Mouse (Mus musculus) heart, postnatal 14 days (tissue): ENCODE data around the gene Fv1. TPM values are rescaled to one million over a fixed set of nuclear protein-coding genes. Genes with fewer than 3 reads are reported as not detected.
"Not testable (repeated sequence)": the region's sequence is repeated elsewhere in the genome, so short reads cannot be mapped to it uniquely, and the experiment has no call there.

ENCODE experiments used
- DNase-seq, 2 experiments: peaks; one replicate each; pipeline ENCODE4 v3.0.0; 2021 to 2022
- intact Hi-C: fragments of 180-260 bp; cut with DNase I; formaldehyde crosslinking; loops from one replicate; pipeline ENCODE4 v1.15.1; 2025
- long read RNA-seq, 2 experiments: library from polyadenylated mRNA; stranded (forward); transcript quantifications; one replicate each; pipeline ENCODE4 v2.0.0; 2021
- total RNA-seq, 2 experiments: library from RNA; stranded (reverse); gene quantifications; 2 replicates each; pipeline ENCODE4 v1.2.3; 2021

Fv1 gene
- total RNA-seq, result 10 to 100 TPM; 15.5 to 19.7 TPM
- long read RNA-seq, experiment 1, partial matches to known transcripts, result 0 of 4 reads
- long read RNA-seq, experiment 1, other reads (novel, unspliced or antisense), result 2 of 4 reads
- long read RNA-seq, experiment 2, partial matches to known transcripts, result 0 of 3 reads
- long read RNA-seq, experiment 2, other reads (novel, unspliced or antisense), result 0 of 3 reads

- intact Hi-C loops, result no loop called here
- peak; percentile 92 for DNase-seq
These were observed at the start of gene Fv1, which contains the start of gene Miip for GRCm38 (mm10) chr4:147868450-147869031. Gene Fv1, plus strand, starts transcription at chr4:147868979. Gene Miip, minus strand, starts transcription at chr4:147868816.

- DNase-seq, intact Hi-C loops: not testable (repeated sequence)
These were observed 49.1 kb upstream of the Fv1 start for GRCm38 (mm10) chr4:147819659-147820058.

- intact Hi-C loops, DNase-seq: not testable (repeated sequence)
These were observed 47.4 kb upstream of the Fv1 start for GRCm38 (mm10) chr4:147821414-147821813.

- intact Hi-C loops, result no loop called here
- no peak for DNase-seq
These were observed 44.4 kb upstream of the Fv1 start for GRCm38 (mm10) chr4:147824389-147824788.

- intact Hi-C loops, result not testable (repeated sequence)
- DNase-seq, result peak; percentile 18 to 33
These were observed 29.5 kb upstream of the Fv1 start for GRCm38 (mm10) chr4:147839282-147839681.

- intact Hi-C loops, result no loop called here
These were observed 25.9 kb upstream of the Fv1 start for GRCm38 (mm10) chr4:147842871-147843270.

GRCm38 (mm10) chr4:147847614-147848583 is 20.9 kb upstream of the Fv1 start, which contains the start of gene Zfp933:
Gene Zfp933, minus strand, starts transcription at chr4:147848366.
- peak; percentile 27 to 71 for DNase-seq
- intact Hi-C loops, result no loop called here

More at GRCm38 (mm10) chr4:147842871-147843270, 25.9 kb upstream of the Fv1 start:
- no peak for DNase-seq

GRCm38 (mm10) chr4:147848584-147848991 is 20.2 kb upstream of the Fv1 start:
- DNase-seq, result no peak
- intact Hi-C loops, result no loop called here

GRCm38 (mm10) chr4:147850776-147851175 is 18.0 kb upstream of the Fv1 start:
- DNase-seq, result no peak
- intact Hi-C loops, result no loop called here

GRCm38 (mm10) chr4:147862051-147862450 is 6.7 kb upstream of the Fv1 start:
- DNase-seq, result no peak
- intact Hi-C loops, result no loop called here

GRCm38 (mm10) chr4:147865651-147866050 is 3.1 kb upstream of the Fv1 start:
- intact Hi-C loops, result no loop called here
- DNase-seq, result no peak

GRCm38 (mm10) chr4:147866056-147866455 is 2.7 kb upstream of the Fv1 start:
- no peak for DNase-seq
- intact Hi-C loops, result no loop called here

GRCm38 (mm10) chr4:147866793-147867192 is 2.0 kb upstream of the Fv1 start:
- DNase-seq, intact Hi-C loops: not testable (repeated sequence)

- intact Hi-C loops, result no loop called here
- DNase-seq, result no peak
These were observed 973 bp upstream of the Fv1 start for GRCm38 (mm10) chr4:147867563-147868449.

GRCm38 (mm10) chr4:147869238-147869637 is 459 bp downstream of the Fv1 start:
- intact Hi-C loops, result no loop called here
- DNase-seq, result no peak

GRCm38 (mm10) chr4:147875852-147876575 is 7.2 kb downstream of the Fv1 start:
- no peak for DNase-seq
- intact Hi-C loops, result no loop called here

GRCm38 (mm10) chr4:147878537-147878936 is 9.8 kb downstream of the Fv1 start:
- intact Hi-C loops, result no loop called here
- DNase-seq, result no peak

GRCm38 (mm10) chr4:147879456-147879855 is 10.7 kb downstream of the Fv1 start:
- intact Hi-C loops, result no loop called here
- DNase-seq, result no peak

GRCm38 (mm10) chr4:147879865-147880264 is 11.1 kb downstream of the Fv1 start:
- no peak for DNase-seq
- intact Hi-C loops, result no loop called here
